Mouse (Mus musculus) right cerebral cortex, postnatal 10 days (tissue): ENCODE measurements around the gene Ttc3.
"Not testable (repeated sequence)": the region's sequence is repeated elsewhere in the genome, so short reads cannot be mapped to it uniquely, and the experiment has no call there.

Experiments
- DNase-seq, 2 experiments: peaks; one replicate each; pipeline ENCODE4 v3.0.0; 2021; ENCODE audit warnings: low spot score in 2 of 2

The Ttc3 gene

GRCm38 (mm10) chr16:94435495-94436234 is 65.2 kb downstream of the Ttc3 start:
- DNase-seq, result no peak

GRCm38 (mm10) chr16:94436801-94437200 is 66.4 kb downstream of the Ttc3 start:
- DNase-seq, result no peak

- no peak for DNase-seq
Observed at GRCm38 (mm10) chr16:94441361-94441760, 70.9 kb downstream of the Ttc3 start.

- DNase-seq, result no peak
Observed at GRCm38 (mm10) chr16:94449151-94449550, 78.7 kb downstream of the Ttc3 start.

GRCm38 (mm10) chr16:94449632-94450031 is 79.2 kb downstream of the Ttc3 start:
- no peak for DNase-seq

- DNase-seq, result no peak
Observed at GRCm38 (mm10) chr16:94451545-94452488, 81.4 kb downstream of the Ttc3 start.

GRCm38 (mm10) chr16:94452768-94453167 is 82.3 kb downstream of the Ttc3 start:
- DNase-seq, result no peak

GRCm38 (mm10) chr16:94454146-94454545 is 83.7 kb downstream of the Ttc3 start:
- DNase-seq, result no peak

- no peak for DNase-seq
Observed at GRCm38 (mm10) chr16:94464067-94464466, 93.6 kb downstream of the Ttc3 start.

GRCm38 (mm10) chr16:94465900-94466299 is 95.5 kb downstream of the Ttc3 start:
- no peak for DNase-seq

- not testable (repeated sequence) for DNase-seq
Observed at GRCm38 (mm10) chr16:94466317-94466716, 95.9 kb downstream of the Ttc3 start.

- no peak for DNase-seq
Observed at GRCm38 (mm10) chr16:94467337-94468055, 97.1 kb downstream of the Ttc3 start.

- DNase-seq, result no peak
Observed at GRCm38 (mm10) chr16:94468391-94468790, 98.0 kb downstream of the Ttc3 start.

GRCm38 (mm10) chr16:94472515-94472951 is 102.1 kb downstream of the Ttc3 start:
- peak; percentile 91 to 94 for DNase-seq

GRCm38 (mm10) chr16:94473086-94473822 is 102.8 kb downstream of the Ttc3 start:
- peak; percentile 74 to 86 for DNase-seq

GRCm38 (mm10) chr16:94484752-94485535 is 114.5 kb downstream of the Ttc3 start:
- no peak for DNase-seq

GRCm38 (mm10) chr16:94487341-94487740 is 116.9 kb downstream of the Ttc3 start:
- no peak for DNase-seq

GRCm38 (mm10) chr16:94489326-94489725 is 118.9 kb downstream of the Ttc3 start:
- peak; percentile 38 to 61 for DNase-seq

- DNase-seq, result not testable (repeated sequence)
Observed at GRCm38 (mm10) chr16:94497176-94497575, 126.8 kb downstream of the Ttc3 start.

GRCm38 (mm10) chr16:94497911-94498310 is 127.5 kb downstream of the Ttc3 start:
- DNase-seq, result peak; percentile 82 to 85
